Mouse (Mus musculus): Measurements from ENCODE around the gene Ccdc194. TPM values are rescaled to one million over a fixed set of nuclear protein-coding genes. Genes with fewer than 3 reads are reported as not detected.

Ccdc194 gene
- polyA plus RNA-seq, 1 experiment = 0.16 TPM

DNA sequence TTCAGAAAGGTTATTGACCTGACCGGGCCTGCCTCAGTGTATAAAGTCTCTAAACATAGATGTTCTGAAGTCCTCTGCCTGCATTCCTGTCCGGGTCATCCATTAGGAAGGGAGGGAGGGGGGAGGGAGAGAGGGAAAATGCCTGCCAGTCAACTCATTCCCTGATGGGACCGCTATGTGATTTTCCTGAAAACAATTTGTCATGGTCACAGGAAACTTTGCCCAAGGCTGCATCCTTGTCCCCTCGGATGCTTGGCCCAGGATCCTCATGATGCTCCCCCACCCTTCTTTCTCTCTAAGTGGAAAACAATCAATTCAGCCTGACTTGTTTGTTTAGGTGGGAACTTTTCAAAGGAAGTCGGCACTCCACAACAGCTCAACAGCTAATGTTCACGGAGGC, 8.7 kb downstream of the Ccdc194 start:
- no peak for TF ChIP-seq FLI1 (IDR thresholded peaks at IDR 0.05; ENCODE audit: low read length)
- Histone ChIP-seq H3K27me3 (replicated peaks) (peaks cover 12% of the 10 kb centered on the region), H3K36me3 (replicated peaks; ENCODE audit: low read length) (no peaks in the 10 kb centered on the region), H3K9me3 (no peaks in the 10 kb centered on the region), H3K4me3 (replicated peaks) (no peak overlapping the region), H3K4me1 (peaks cover 31% of the 10 kb centered on the region)

DNA sequence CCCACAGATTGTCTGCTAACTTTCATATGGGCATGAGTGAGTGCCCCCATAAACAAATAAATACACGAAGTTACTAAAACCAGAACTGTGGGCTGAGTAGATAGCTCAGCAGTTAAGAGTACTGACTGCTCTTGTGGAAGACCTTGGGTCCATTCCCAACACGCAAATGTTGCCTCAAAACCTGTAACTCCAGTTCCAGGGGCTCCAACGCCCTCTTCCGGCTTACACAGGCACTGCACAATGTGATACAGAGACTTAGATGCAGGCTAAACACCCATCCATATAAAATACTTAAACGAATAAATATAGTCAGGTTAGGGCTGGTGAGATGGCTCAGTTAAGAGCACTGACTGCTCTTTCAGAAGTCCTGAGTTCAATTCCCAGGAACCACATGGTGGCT, 10.5 kb downstream of the Ccdc194 start:
- Histone ChIP-seq H3K27me3 (replicated peaks) (peaks cover 25% of the 10 kb centered on the region), H3K9me3 (no peaks in the 10 kb centered on the region), H3K4me3 (replicated peaks) (no peak overlapping the region), H3K4me1 (peaks cover 34% of the 10 kb centered on the region), H3K36me3 (replicated peaks; ENCODE audit: low read length) (no peaks in the 10 kb centered on the region)
- TF ChIP-seq FLI1 (IDR thresholded peaks at IDR 0.05; ENCODE audit: low read length) (no peak), GATA1 (IDR thresholded peaks at IDR 0.05; ENCODE audit: borderline replicate concordance, low read length) (no peak)

DNA sequence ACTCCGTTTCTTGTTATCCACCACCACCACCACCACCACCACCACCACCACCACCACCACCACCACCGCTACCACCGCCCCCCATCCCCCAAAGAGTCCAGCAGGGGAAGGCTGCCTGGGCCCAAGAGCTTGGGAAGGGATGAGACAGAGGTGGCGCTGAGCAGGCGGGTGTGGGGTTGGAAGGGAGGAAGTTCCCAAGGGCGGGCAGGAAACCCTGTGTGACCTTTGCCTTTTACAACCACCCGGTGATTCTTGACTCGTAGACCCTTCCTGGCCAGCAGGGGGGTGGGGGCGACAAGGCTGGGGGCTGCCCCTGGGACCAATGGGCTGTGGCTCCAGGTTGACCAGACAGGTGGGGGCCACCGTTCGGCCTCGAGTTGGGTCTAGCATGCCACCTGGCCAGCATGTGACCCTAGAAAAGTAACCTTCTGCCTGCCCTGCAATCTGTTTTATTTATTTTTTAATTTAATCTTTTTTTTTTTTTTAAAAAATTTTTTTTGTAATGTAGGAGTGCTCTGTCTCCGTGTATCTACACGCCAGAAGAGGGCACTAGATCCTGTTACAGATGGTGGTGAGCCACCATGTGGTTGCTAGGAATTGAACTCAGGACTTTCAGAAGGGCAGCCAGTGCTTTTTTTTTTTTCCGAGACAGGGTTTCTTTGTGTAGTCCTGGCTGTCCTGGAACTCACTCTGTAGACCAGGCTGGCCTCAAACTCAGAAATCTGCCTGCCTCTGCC, 12.3 kb downstream of the Ccdc194 start:
- Histone ChIP-seq H3K4me1 (peaks cover 45% of the 10 kb centered on the region), H3K27me3 (replicated peaks) (peaks cover 42% of the 10 kb centered on the region), H3K4me3 (replicated peaks) (no peak overlapping the region), H3K9me3 (no peaks in the 10 kb centered on the region), H3K36me3 (replicated peaks; ENCODE audit: low read length) (no peaks in the 10 kb centered on the region)
- TF ChIP-seq FLI1 (IDR thresholded peaks at IDR 0.05; ENCODE audit: low read length) = no peak
- TF ChIP-seq GATA1 (IDR thresholded peaks at IDR 0.05; ENCODE audit: borderline replicate concordance, low read length) = no peak

- Histone ChIP-seq H3K27me3 (replicated peaks) (peaks cover 49% of the 10 kb centered on the region), H3K9me3 (no peaks in the 10 kb centered on the region), H3K4me3 (replicated peaks) (peak within 1 kb of the TSS; percentile 84), H3K36me3 (replicated peaks; ENCODE audit: low read length) (no peaks in the 10 kb centered on the region), H3K4me1 (peaks cover 57% of the 10 kb centered on the region)
- TF ChIP-seq FLI1 (IDR thresholded peaks at IDR 0.05; ENCODE audit: low read length) (no peak), GATA1 (IDR thresholded peaks at IDR 0.05; ENCODE audit: borderline replicate concordance, low read length) (no peak)
Observed at GRCm38 (mm10) chr8:71511644-71512043, 13.9 kb downstream of the Ccdc194 start, which contains the start of gene Plvap. Plvap (minus strand) TSS chr8:71511752.

DNA sequence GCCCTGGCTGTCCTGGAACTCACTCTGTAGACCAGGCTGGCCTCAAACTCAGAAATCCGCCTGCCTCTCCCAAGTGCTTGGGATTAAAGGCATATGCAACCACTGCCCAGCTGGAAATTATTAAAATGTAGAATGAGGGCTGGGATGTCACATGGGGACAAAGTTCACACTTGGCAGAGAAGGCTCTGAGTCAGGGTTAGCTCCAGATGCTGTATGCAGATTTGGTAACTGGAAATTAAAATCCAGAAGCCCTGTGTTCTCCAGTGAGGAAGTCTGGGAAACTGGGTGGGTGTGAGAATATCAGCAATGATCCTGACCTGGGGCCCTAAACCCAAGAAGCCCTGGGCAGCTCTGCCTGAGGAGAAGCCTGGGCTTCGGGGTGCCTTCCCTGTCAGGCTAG, 16.2 kb downstream of the Ccdc194 start:
- no peak overlapping the region for H3K4me3 ChIP-seq (replicated peaks)
- TF ChIP-seq FLI1 (IDR thresholded peaks at IDR 0.05; ENCODE audit: low read length) = no peak
- TF ChIP-seq GATA1 (IDR thresholded peaks at IDR 0.05; ENCODE audit: borderline replicate concordance, low read length) = no peak
- peaks cover 73% of the 10 kb centered on the region for H3K27me3 ChIP-seq (replicated peaks)
- H3K9me3 ChIP-seq = no peaks in the 10 kb centered on the region
- no peaks in the 10 kb centered on the region for H3K36me3 ChIP-seq (replicated peaks; ENCODE audit: low read length)
- H3K4me1 ChIP-seq = peaks cover 69% of the 10 kb centered on the region

GRCm38 (mm10) chr8:71507589-71508104, 17.9 kb downstream of the Ccdc194 start:
- no peaks in the 10 kb centered on the region for H3K36me3 ChIP-seq (replicated peaks; ENCODE audit: low read length)
- TF ChIP-seq GATA1 (IDR thresholded peaks at IDR 0.05; ENCODE audit: borderline replicate concordance, low read length) (no peak), FLI1 (IDR thresholded peaks at IDR 0.05; ENCODE audit: low read length) (no peak)
- peak overlapping the region; percentile 84 for H3K4me3 ChIP-seq (replicated peaks)
- H3K27me3 ChIP-seq (replicated peaks) = peaks cover 76% of the 10 kb centered on the region
- no peaks in the 10 kb centered on the region for H3K9me3 ChIP-seq
- peaks cover 67% of the 10 kb centered on the region for H3K4me1 ChIP-seq

DNA sequence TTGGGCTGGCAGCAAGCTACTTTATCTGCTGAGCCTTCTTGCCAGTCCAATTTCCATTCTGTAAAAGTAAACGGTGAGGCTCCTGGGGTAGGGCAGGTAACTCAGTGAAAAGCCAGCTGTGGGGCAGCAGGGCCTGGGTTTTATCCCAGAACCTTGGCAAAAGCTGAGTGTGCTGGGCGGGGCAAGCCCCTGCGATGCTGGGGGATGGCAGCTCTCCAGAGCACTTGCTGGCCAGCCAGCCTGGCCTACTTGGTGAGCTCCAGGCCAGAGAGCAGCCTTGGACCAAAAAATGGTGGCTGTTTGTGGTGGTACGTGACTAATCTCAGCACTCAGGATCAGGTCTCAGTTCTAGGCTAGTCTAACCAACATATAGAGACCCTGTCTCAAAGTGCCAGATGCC, 19.5 kb downstream of the Ccdc194 start:
- peaks cover 53% of the 10 kb centered on the region for H3K4me1 ChIP-seq
- TF ChIP-seq FLI1 (IDR thresholded peaks at IDR 0.05; ENCODE audit: low read length) (no peak), GATA1 (IDR thresholded peaks at IDR 0.05; ENCODE audit: borderline replicate concordance, low read length) (no peak)
- no peak overlapping the region for H3K4me3 ChIP-seq (replicated peaks)
- H3K27me3 ChIP-seq (replicated peaks) = peaks cover 69% of the 10 kb centered on the region
- H3K9me3 ChIP-seq = no peaks in the 10 kb centered on the region
- no peaks in the 10 kb centered on the region for H3K36me3 ChIP-seq (replicated peaks; ENCODE audit: low read length)

DNA sequence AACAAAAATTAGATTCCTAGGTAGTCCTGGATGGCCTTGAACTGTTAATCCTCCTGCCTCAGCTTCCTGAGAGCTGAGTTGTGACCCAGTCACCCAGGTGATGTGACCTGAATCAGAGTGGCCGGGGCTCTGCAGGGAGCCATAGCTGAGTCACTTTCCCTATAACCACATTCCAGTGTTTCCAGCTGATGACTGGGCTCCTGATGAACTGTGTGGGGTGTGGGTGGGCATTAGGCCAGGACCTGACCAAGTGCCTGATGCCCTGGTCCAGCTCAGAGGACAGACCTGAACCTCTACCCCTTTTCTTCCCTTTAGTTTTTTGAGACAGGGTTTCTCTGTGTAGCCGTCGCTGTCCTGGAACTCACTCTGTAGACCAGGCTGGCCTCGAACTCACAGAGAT, 20.2 kb downstream of the Ccdc194 start:
- TF ChIP-seq FLI1 (IDR thresholded peaks at IDR 0.05; ENCODE audit: low read length) = no peak
- no peak for TF ChIP-seq GATA1 (IDR thresholded peaks at IDR 0.05; ENCODE audit: borderline replicate concordance, low read length)
- Histone ChIP-seq H3K4me1 (peaks cover 57% of the 10 kb centered on the region), H3K4me3 (replicated peaks) (no peak overlapping the region), H3K9me3 (no peaks in the 10 kb centered on the region), H3K36me3 (replicated peaks; ENCODE audit: low read length) (no peaks in the 10 kb centered on the region), H3K27me3 (replicated peaks) (peaks cover 65% of the 10 kb centered on the region)

DNA sequence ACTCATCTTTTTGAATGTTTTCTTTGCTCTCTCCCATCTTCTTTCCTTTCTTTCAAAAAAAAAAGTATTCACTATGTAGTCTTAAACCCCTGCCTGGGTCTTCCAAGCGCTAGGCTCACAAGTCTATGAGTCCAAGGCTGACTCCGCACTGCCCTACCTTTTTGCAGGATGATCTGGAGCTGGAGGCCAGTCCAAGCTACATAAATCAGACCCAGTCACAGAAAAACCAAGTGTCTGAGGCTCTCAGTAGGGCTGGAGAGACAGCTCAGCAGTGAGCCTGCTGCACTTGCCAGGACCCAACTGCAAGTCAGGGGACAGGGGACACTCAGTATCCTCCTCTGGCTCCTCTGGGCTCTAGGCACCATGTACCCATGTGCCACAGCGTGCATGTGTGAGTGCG, 21.2 kb downstream of the Ccdc194 start:
- H3K36me3 ChIP-seq (replicated peaks; ENCODE audit: low read length) = no peaks in the 10 kb centered on the region
- H3K4me1 ChIP-seq = peaks cover 56% of the 10 kb centered on the region
- TF ChIP-seq GATA1 (IDR thresholded peaks at IDR 0.05; ENCODE audit: borderline replicate concordance, low read length) (no peak), FLI1 (IDR thresholded peaks at IDR 0.05; ENCODE audit: low read length) (no peak)
- peaks cover 55% of the 10 kb centered on the region for H3K27me3 ChIP-seq (replicated peaks)
- H3K4me3 ChIP-seq (replicated peaks) = no peak overlapping the region
- H3K9me3 ChIP-seq = no peaks in the 10 kb centered on the region

GRCm38 (mm10) chr8:71498816-71499690, 26.5 kb downstream of the Ccdc194 start:
- H3K36me3 ChIP-seq (replicated peaks; ENCODE audit: low read length) = peaks cover 21% of the 10 kb centered on the region
- H3K9me3 ChIP-seq = no peaks in the 10 kb centered on the region
- no peak for TF ChIP-seq GATA1 (IDR thresholded peaks at IDR 0.05; ENCODE audit: borderline replicate concordance, low read length)
- TF ChIP-seq FLI1 (IDR thresholded peaks at IDR 0.05; ENCODE audit: low read length) = no peak
- H3K4me3 ChIP-seq (replicated peaks) = no peak overlapping the region
- peaks cover 6% of the 10 kb centered on the region for H3K27me3 ChIP-seq (replicated peaks)
- H3K4me1 ChIP-seq = peaks cover 64% of the 10 kb centered on the region

Measured in megakaryocyte, embryonic 14.5 days (primary cell).